Comparison of ENCODE assay signal across 13 mouse cellular contexts in genomic region chr4:111579115-111579862, GRCm38 (mm10).
DNase-seq lines count a peak whose midpoint lies in the region; ATAC-seq and TF ChIP-seq lines count a peak whose summit lies in the region.
"Had no signal": no experiment of that assay in that cellular context is flagged by ENCODE, and none has a peak within 500 bp of the region (broad histone marks: within the 10 kb centered on the region; RNA-seq: fewer than 3 reads in every experiment).

No protein-coding gene starts in this region.

- H3K9me3 ChIP-seq in embryonic facial prominence, embryonic 11.5 days (replicated peaks; ENCODE audit: control insufficient read depth, low read length): no peaks in the 10 kb centered on the region
- H3K9me3 ChIP-seq in forebrain, embryonic 14.5 days (replicated peaks; ENCODE audit: control insufficient read depth, low read length): no peaks in the 10 kb centered on the region
- no peaks in the 10 kb centered on the region for H3K9me3 ChIP-seq in midbrain, embryonic 16.5 days (replicated peaks; ENCODE audit: control insufficient read depth, low read length, poor library complexity, severe bottlenecking)
- H3K9me3 ChIP-seq: embryonic facial prominence, embryonic 13.5 days; limb, embryonic 13.5 days had no signal

- no peaks in the 10 kb centered on the region for H3K27me3 ChIP-seq in embryonic facial prominence, embryonic 11.5 days (ENCODE audit: control insufficient read depth, insufficient read depth, low read length)
- H3K27me3 ChIP-seq in forebrain, embryonic 14.5 days (replicated peaks; ENCODE audit: control insufficient read depth, insufficient read depth, low read length): no peaks in the 10 kb centered on the region
- H3K27me3 ChIP-seq in midbrain, embryonic 16.5 days (ENCODE audit: control insufficient read depth, insufficient read depth, low read depth, low read length): no peaks in the 10 kb centered on the region
- H3K27me3 ChIP-seq: embryonic facial prominence, embryonic 13.5 days; limb, embryonic 13.5 days had no signal

- no peak for DNase-seq in layer of hippocampus, adult 2 months (ENCODE audit: low spot score in 2 of 2)
- DNase-seq in layer of hippocampus, postnatal 25 days (ENCODE audit: extremely low spot score in 1 of 2, low spot score in 1 of 2): no peak
- peak; percentile 2 for DNase-seq in embryonic facial prominence, embryonic 11.5 days (ENCODE audit: low spot score)
- peak; percentile 14 for DNase-seq in forebrain, embryonic 14.5 days (ENCODE audit: low spot score)
- DNase-seq in layer of hippocampus, adult 18-20 months (ENCODE audit: low spot score in 2 of 2): no peak
- no peak for DNase-seq in adipocyte (ENCODE audit: low spot score)
- DNase-seq: cerebellum, postnatal 14 days; kidney, adult 9 months; thymus, postnatal 14 days had no signal

- H3K4me1 ChIP-seq in embryonic facial prominence, embryonic 11.5 days (ENCODE audit: control insufficient read depth, insufficient read depth, low read length): no peaks in the 10 kb centered on the region
- H3K4me1 ChIP-seq in forebrain, embryonic 14.5 days (ENCODE audit: control insufficient read depth, insufficient read depth, low read length): peaks cover 14% of the 10 kb centered on the region
- peaks cover 8% of the 10 kb centered on the region for H3K4me1 ChIP-seq in midbrain, embryonic 16.5 days (ENCODE audit: control insufficient read depth, insufficient read depth, low read length)

- ATAC-seq in embryonic facial prominence, embryonic 11.5 days (replicated peaks; ENCODE audit: insufficient number of reproducible peaks, low FRiP score, low TSS enrichment, low read depth): peak; percentile 76
- ATAC-seq in forebrain, embryonic 14.5 days: peak; percentile 56; the same call in 1 of the 2 replicates
- ATAC-seq in midbrain, embryonic 16.5 days: peak; percentile 73

- no peak overlapping the region for H3K4me3 ChIP-seq in layer of hippocampus, adult 2 months
- no peak overlapping the region for H3K4me3 ChIP-seq in embryonic facial prominence, embryonic 11.5 days (ENCODE audit: low read depth, low read length)
- H3K4me3 ChIP-seq in forebrain, embryonic 14.5 days (ENCODE audit: low read depth, low read length): no peak overlapping the region
- H3K4me3 ChIP-seq in midbrain, embryonic 16.5 days (ENCODE audit: low read depth, low read length): no peak overlapping the region
- H3K4me3 ChIP-seq: embryonic facial prominence, embryonic 13.5 days; limb, embryonic 13.5 days had no signal

- 35% methylated on average over 4 of the region's 4 CpGs for WGBS in embryonic facial prominence, embryonic 11.5 days
- WGBS in forebrain, embryonic 14.5 days: 23% methylated on average over 4 of the region's 4 CpGs
- 39% methylated on average over 4 of the region's 4 CpGs for WGBS in midbrain, embryonic 16.5 days

- H3K36me3 ChIP-seq in embryonic facial prominence, embryonic 11.5 days (replicated peaks; ENCODE audit: control insufficient read depth, insufficient read depth, low read depth, low read length): no peaks in the 10 kb centered on the region
- H3K36me3 ChIP-seq in forebrain, embryonic 14.5 days (ENCODE audit: control insufficient read depth, insufficient read depth, low read length): no peaks in the 10 kb centered on the region
- H3K36me3 ChIP-seq in midbrain, embryonic 16.5 days (ENCODE audit: control insufficient read depth, insufficient read depth, low read length): no peaks in the 10 kb centered on the region
- H3K36me3 ChIP-seq: embryonic facial prominence, embryonic 13.5 days; limb, embryonic 13.5 days had no signal

- no peak overlapping the region for H3K4me2 ChIP-seq in embryonic facial prominence, embryonic 11.5 days (ENCODE audit: low read depth, low read length)
- no peak overlapping the region for H3K4me2 ChIP-seq in forebrain, embryonic 14.5 days (ENCODE audit: low read length)
- no peak overlapping the region for H3K4me2 ChIP-seq in midbrain, embryonic 16.5 days (ENCODE audit: low read length)
- H3K4me2 ChIP-seq: embryonic facial prominence, embryonic 13.5 days; limb, embryonic 13.5 days had no signal

- 0 out of 2 replicates have a peak overlapping the region, but pooled peaks have one; percentile 32 for H3K27ac ChIP-seq in layer of hippocampus, adult 2 months
- H3K27ac ChIP-seq in embryonic facial prominence, embryonic 11.5 days (replicated peaks; ENCODE audit: low read depth, low read length): no peak overlapping the region
- no peak overlapping the region for H3K27ac ChIP-seq in forebrain, embryonic 14.5 days (ENCODE audit: low read depth, low read length)
- peak overlapping the region; percentile 6; the same call in 1 of the 2 replicates for H3K27ac ChIP-seq in midbrain, embryonic 16.5 days (ENCODE audit: low read length)
- H3K27ac ChIP-seq: embryonic facial prominence, embryonic 13.5 days; limb, embryonic 13.5 days; liver, embryonic 14.5 days had no signal

- TF ChIP-seq CTCF in layer of hippocampus, adult 2 months (conservative IDR thresholded peaks at IDR 0.05): no peak

- no peak overlapping the region for H3K9ac ChIP-seq in embryonic facial prominence, embryonic 11.5 days (replicated peaks; ENCODE audit: low read length)
- H3K9ac ChIP-seq in forebrain, embryonic 14.5 days (ENCODE audit: low read length): no peak overlapping the region
- H3K9ac ChIP-seq in midbrain, embryonic 16.5 days (ENCODE audit: low read depth, low read length): no peak overlapping the region
- H3K9ac ChIP-seq: embryonic facial prominence, embryonic 13.5 days; limb, embryonic 13.5 days; liver, embryonic 14.5 days had no signal

Comparison
In these comparisons a context has a peak if more than half of its experiments do, and no peak if none do; other contexts are left out.
1. DNase-seq: peak in embryonic facial prominence, embryonic 11.5 days (single experiment) and forebrain, embryonic 14.5 days (single experiment); none in layer of hippocampus, adult 2 months (0 of 2), layer of hippocampus, postnatal 25 days (0 of 2), layer of hippocampus, adult 18-20 months (0 of 2) and adipocyte (single experiment).
2. H3K27ac ChIP-seq: peak in layer of hippocampus, adult 2 months (single experiment) and midbrain, embryonic 16.5 days (single experiment); none in embryonic facial prominence, embryonic 11.5 days (single experiment) and forebrain, embryonic 14.5 days (single experiment).
3. Peak in every context shown above with its lines, with median percentiles within 50 percentile points of each other: ATAC-seq.